Mouse (Mus musculus) natural killer cell, adult 2 months (primary cell): Measurements from ENCODE around the gene Slc35f2.

ENCODE experiments used
- DNase-seq, 2 experiments: peaks; one replicate each; pipeline ENCODE4 v3.0.0; 2022; ENCODE audit warnings: low spot score in 2 of 2

Gene Slc35f2

GRCm38 (mm10) chr9:53829081-53829865 lies 57.9 kb downstream of the Slc35f2 start:
- DNase-seq: peak in 1 of 2 experiments; percentile 19

DNA sequence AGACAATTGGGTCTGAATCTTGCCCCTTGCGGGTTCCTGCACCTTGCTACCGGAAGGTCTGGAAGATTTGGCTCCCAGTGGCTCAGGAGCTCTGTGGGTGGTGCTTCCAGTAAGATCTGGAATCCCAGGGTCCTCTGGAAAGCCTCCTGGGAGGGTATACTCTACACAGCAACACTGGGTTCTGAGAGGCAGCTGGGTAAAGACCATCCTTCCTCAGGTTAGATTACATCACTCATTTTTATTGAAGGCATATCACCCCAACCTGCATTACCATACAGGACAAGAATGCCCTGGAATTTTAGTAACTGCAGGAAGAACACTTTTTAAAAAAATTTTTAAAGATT lies 58.5 kb downstream of the Slc35f2 start:
- DNase-seq: no peak

DNA sequence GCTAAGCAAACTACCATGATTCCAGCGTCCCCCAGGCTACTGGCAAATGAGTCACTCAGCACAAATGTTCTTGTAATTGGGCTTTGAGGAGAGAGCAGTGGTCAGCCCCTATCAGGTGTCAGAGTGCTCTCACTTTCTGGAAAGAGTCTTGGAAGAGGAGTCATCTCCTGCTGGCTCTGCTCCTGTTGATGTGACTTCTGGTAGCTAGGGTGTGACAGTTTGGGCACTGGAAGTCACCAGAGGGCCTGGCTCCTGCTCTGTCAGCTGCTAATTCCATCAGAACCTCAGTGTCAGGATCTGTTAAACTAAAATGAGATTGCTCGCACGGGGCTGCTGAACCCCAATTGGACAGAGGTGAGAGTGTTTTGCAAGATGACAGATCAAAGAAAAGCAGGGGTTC lies 63.7 kb downstream of the Slc35f2 start:
- DNase-seq: no peak

DNA sequence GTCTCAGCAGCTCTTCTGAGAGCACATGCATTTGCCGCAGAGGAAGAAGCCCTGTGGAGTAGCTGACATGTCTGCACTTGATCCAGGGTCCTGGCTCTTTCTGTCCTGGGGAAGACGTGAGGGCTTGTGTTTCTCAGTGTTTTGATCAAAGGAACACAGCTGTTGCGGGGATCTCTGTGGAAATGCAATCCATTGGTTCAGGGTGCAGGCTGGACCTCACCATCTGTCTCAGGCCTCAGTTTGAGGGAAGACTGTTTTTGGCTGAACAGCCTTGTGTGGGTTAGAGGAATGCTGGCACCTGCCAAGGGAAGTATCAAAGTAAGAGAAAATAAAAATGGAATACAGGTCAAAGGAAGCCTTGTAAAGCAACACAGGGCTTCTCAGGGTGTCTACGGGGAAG lies 64.6 kb downstream of the Slc35f2 start:
- no peak for DNase-seq

- DNase-seq: no peak
These were observed 67.5 kb downstream of the Slc35f2 start for GRCm38 (mm10) chr9:53838816-53839215.

- DNase-seq: no peak
These were observed 77.2 kb downstream of the Slc35f2 start for GRCm38 (mm10) chr9:53848548-53848947.

GRCm38 (mm10) chr9:53849864-53850263 lies 78.5 kb downstream of the Slc35f2 start, which contains the start of gene Sln:
Gene Sln, plus strand, starts transcription at chr9:53850164.
- no peak for DNase-seq

DNA sequence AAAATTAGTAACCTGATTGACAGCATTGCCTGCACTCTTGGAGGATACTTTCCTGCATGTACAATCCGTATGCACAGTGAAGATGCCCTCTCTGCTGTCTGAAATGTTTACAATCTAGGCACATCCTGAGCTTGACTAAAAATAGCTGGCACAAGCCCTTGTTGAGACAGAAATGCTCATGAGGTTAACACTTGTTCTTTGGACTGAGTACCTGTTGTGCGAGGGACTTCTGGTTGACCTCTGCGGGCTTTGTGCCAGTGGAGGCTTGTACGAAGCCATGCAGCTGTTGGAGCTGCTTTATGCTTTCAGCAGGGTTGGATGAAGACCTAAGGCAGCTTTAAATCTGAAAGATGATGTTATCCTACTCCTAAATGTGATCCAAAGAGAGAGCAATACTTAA lies 80.8 kb downstream of the Slc35f2 start:
- no peak for DNase-seq

- DNase-seq: no peak
These were observed 82.3 kb downstream of the Slc35f2 start for GRCm38 (mm10) chr9:53853672-53854071.

- DNase-seq: no peak
These were observed 83.2 kb downstream of the Slc35f2 start for GRCm38 (mm10) chr9:53854525-53854924.

GRCm38 (mm10) chr9:53857864-53858263 lies 86.5 kb downstream of the Slc35f2 start:
- no peak for DNase-seq
